Mouse (Mus musculus): ENCODE data around the gene Fam174a. TPM values are rescaled to one million over a fixed set of nuclear protein-coding genes. Genes with fewer than 3 reads are reported as not detected.

Gene Fam174a
- total and polyA plus RNA-seq, 3 experiments, result 10.1 to 21.5 (median 14.6) TPM

DNA sequence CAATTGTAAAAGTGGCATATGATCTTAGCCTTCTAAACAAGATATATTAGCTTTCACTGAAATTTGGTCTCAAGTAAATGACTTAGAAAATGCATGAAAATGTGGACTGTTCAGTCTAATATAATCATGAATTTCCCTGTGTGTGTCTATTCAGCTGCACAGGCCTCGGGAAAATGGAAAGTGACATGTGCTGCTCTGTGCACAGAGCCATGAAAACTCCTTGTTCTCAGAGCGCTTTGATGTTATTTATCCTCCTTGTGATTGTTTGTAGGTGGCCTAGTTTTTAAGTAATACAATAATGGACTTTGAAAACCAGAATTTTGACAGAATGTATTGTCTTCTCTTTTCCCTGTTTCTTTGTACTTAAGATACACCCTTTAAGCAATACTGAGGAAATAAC, 49.6 kb upstream of the Fam174a start:
- in situ Hi-C loops (cut with MboI; ENCODE audit: low pct_ligation_motif_present, low pct_unique_long_range_greater_than_20kb, low sequenced_read_pairs) (no loop called here), dilution Hi-C loops (cut with MboI; ENCODE audit: extremely low pct_ligation_motif_present, extremely low pct_unique_long_range_greater_than_20kb, low sequenced_read_pairs) (no loop called here)
- H3K79me2 ChIP-seq (replicated peaks; ENCODE audit: control insufficient read depth, extremely low read depth, insufficient read depth, poor library complexity, severe bottlenecking), result no peaks in the 10 kb centered on the region
- no peak overlapping the region for H3K4me3 ChIP-seq (replicated peaks in 1 of 3; ENCODE audit: low read depth in 2 of 3, low read length in 2 of 3, poor library complexity in 1 of 3)
- DNase-seq (ENCODE audit: extremely low read depth), result no peak
- H3K4me2 ChIP-seq (ENCODE audit: insufficient read depth, low read depth, poor library complexity, severe bottlenecking), result no peak overlapping the region
- H3K9me3 ChIP-seq (replicated peaks; ENCODE audit: low read length), result no peaks in the 10 kb centered on the region
- peaks cover 2% of the 10 kb centered on the region for H3K27me3 ChIP-seq (replicated peaks)
- H3K36me3 ChIP-seq (replicated peaks in 1 of 2; ENCODE audit: control insufficient read depth in 1 of 2, insufficient read depth in 1 of 2, low read length in 1 of 2), result no peaks in the 10 kb centered on the region
- H3K4me1 ChIP-seq (ENCODE audit: control insufficient read depth in 1 of 2, insufficient read depth in 2 of 2), result peaks cover 2 to 17% of the 10 kb centered on the region in 2 experiments
- no peak overlapping the region for H3K9ac ChIP-seq (ENCODE audit: insufficient read depth, low read depth)
- no peak overlapping the region for H3K27ac ChIP-seq (ENCODE audit: insufficient read depth, low read depth)
- no peak for TF ChIP-seq MAZ (IDR thresholded peaks at IDR 0.05; ENCODE audit: low read depth, low read length)
- TF ChIP-seq JUND (conservative IDR thresholded peaks at IDR 0.05; ENCODE audit: low read depth, low read length), result no peak
- TF ChIP-seq ZKSCAN1 (IDR thresholded peaks at IDR 0.05; ENCODE audit: borderline replicate concordance, low read depth, low read length), result no peak

DNA sequence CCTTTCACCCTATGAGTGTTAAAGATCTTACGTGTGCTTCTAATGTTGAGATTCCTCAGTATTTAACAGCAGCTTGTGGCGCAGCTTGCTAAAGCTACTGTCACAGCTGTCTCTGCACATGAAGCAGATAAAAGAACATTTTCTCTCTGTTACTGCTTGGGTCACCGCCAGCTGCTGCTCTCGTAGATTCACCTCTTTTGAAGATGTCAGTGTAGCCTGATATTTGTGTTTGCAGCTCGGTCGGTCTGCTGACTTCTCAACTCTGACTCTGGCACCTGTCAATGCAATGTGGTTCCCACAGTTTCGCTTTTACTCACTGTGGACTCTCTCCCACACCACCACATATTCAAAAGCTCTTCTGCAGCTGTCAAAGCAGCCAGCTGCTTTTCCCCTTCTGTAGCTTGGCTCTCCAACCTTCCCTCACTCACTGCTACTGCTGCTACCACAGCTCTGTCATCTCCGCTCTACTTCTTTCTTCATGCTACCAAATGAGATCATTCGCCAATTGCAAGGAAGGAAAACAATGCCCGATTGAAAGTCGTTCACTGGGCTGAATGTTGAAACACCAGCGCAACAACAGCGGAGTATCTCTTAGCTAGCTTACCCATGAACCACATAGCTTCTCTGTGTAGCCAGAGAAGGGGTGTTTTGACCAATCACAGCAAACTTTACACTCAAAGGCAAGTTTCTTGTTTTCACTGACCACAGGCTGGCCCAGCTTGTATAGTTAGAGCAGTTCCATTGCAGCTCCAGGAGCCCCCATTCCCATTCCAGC, 45.3 kb upstream of the Fam174a start:
- Histone ChIP-seq H3K79me2 (replicated peaks; ENCODE audit: control insufficient read depth, extremely low read depth, insufficient read depth, poor library complexity, severe bottlenecking) (no peaks in the 10 kb centered on the region), H3K4me1 (ENCODE audit: control insufficient read depth in 1 of 2, insufficient read depth in 2 of 2) (peaks cover 5 to 26% of the 10 kb centered on the region in 2 experiments), H3K4me2 (ENCODE audit: insufficient read depth, low read depth, poor library complexity, severe bottlenecking) (peak overlapping the region; percentile 85), H3K27me3 (replicated peaks) (peaks cover 2% of the 10 kb centered on the region), H3K9me3 (replicated peaks; ENCODE audit: low read length) (no peaks in the 10 kb centered on the region), H3K27ac (ENCODE audit: insufficient read depth, low read depth) (peak overlapping the region; percentile 95), H3K4me3 (replicated peaks in 1 of 3; ENCODE audit: low read depth in 2 of 3, low read length in 2 of 3, poor library complexity in 1 of 3) (peak overlapping the region; percentile 33 to 58 (median 33)), H3K9ac (ENCODE audit: insufficient read depth, low read depth) (peak overlapping the region; percentile 39), H3K36me3 (replicated peaks in 1 of 2; ENCODE audit: control insufficient read depth in 1 of 2, insufficient read depth in 1 of 2, low read length in 1 of 2) (no peaks in the 10 kb centered on the region)
- dilution Hi-C loops (cut with MboI; ENCODE audit: extremely low pct_ligation_motif_present, extremely low pct_unique_long_range_greater_than_20kb, low sequenced_read_pairs) (no loop called here), in situ Hi-C loops (cut with MboI; ENCODE audit: low pct_ligation_motif_present, low pct_unique_long_range_greater_than_20kb, low sequenced_read_pairs) (no loop called here)
- DNase-seq (ENCODE audit: extremely low read depth), result peak; percentile 96
- TF ChIP-seq RAD21 (IDR thresholded peaks at IDR 0.05; ENCODE audit: low read depth, low read length), result peak; percentile 7
- peak; percentile 92 for TF ChIP-seq JUND (conservative IDR thresholded peaks at IDR 0.05; ENCODE audit: low read depth, low read length)
- peak; percentile 80 for TF ChIP-seq MAZ (IDR thresholded peaks at IDR 0.05; ENCODE audit: low read depth, low read length)
- TF ChIP-seq EP300 (IDR thresholded peaks at IDR 0.05; ENCODE audit: low read length), result peak; percentile 99
- no peak for TF ChIP-seq NELFE (IDR thresholded peaks at IDR 0.05; ENCODE audit: low read depth, low read length)
- TF ChIP-seq ETS1 (conservative IDR thresholded peaks at IDR 0.05; ENCODE audit: low read depth, low read length), result peak; percentile 98
- 0 out of 2 replicates have a peak, but pooled peaks have one; percentile 14 for TF ChIP-seq TBP (conservative IDR thresholded peaks at IDR 0.05; ENCODE audit: low read depth, low read length)
- peak; percentile 91 for TF ChIP-seq JUN (IDR thresholded peaks at IDR 0.05; ENCODE audit: insufficient read depth, low read depth, low read length)
- TF ChIP-seq RCOR1 (conservative IDR thresholded peaks at IDR 0.05; ENCODE audit: low read depth, low read length), result peak; percentile 100
- TF ChIP-seq SIN3A (IDR thresholded peaks at IDR 0.05; ENCODE audit: low read length), result peak; percentile 97
- TF ChIP-seq CHD1 (IDR thresholded peaks at IDR 0.05; ENCODE audit: low read depth, low read length), result no peak; the same call in 1 of the 2 replicates
- TF ChIP-seq ZKSCAN1 (IDR thresholded peaks at IDR 0.05; ENCODE audit: borderline replicate concordance, low read depth, low read length), result no peak
- peak; percentile 84 for TF ChIP-seq MAX (IDR thresholded peaks at IDR 0.05; ENCODE audit: low read length)
- peak; percentile 96 for TF ChIP-seq BHLHE40 (IDR thresholded peaks at IDR 0.05; ENCODE audit: low read depth, low read length)
- TF ChIP-seq POLR2AphosphoS2 (IDR thresholded peaks at IDR 0.05; ENCODE audit: low read depth, low read length), result no peak
- no peak for TF ChIP-seq ZC3H11A (IDR thresholded peaks at IDR 0.05; ENCODE audit: low read depth, low read length)
- TF ChIP-seq MAFK (IDR thresholded peaks at IDR 0.05; ENCODE audit: insufficient replicate concordance, low read length), result peak; percentile 90
- peak; percentile 55; the same call in 1 of the 2 replicates for TF ChIP-seq NRF1 (IDR thresholded peaks at IDR 0.05; ENCODE audit: low read depth, low read length)
- peak; percentile 73; the same call in 1 of the 2 replicates for TF ChIP-seq UBTF (IDR thresholded peaks at IDR 0.05; ENCODE audit: low read depth, low read length)
- TF ChIP-seq MEF2A (IDR thresholded peaks at IDR 0.05; ENCODE audit: borderline replicate concordance, low read depth, low read length), result peak; percentile 94
- TF ChIP-seq E2F4 (IDR thresholded peaks at IDR 0.05; ENCODE audit: insufficient replicate concordance, low read depth, low read length), result no peak
- no peak for TF ChIP-seq GABPA (IDR thresholded peaks at IDR 0.05; ENCODE audit: insufficient replicate concordance, low read depth, low read length)
- 0 out of 2 replicates have a peak, but pooled peaks have one; percentile 20 for TF ChIP-seq ELF1 (IDR thresholded peaks at IDR 0.05; ENCODE audit: low read depth, low read length)
- 0 out of 2 replicates have a peak, but pooled peaks have one; percentile 38 for TF ChIP-seq ZMIZ1 (IDR thresholded peaks at IDR 0.05; ENCODE audit: low read depth, low read length)
- peak; percentile 99 for TF ChIP-seq IRF4 (IDR thresholded peaks at IDR 0.05; ENCODE audit: low read depth, low read length)
- peak; percentile 85 for TF ChIP-seq MYC (IDR thresholded peaks at IDR 0.05; ENCODE audit: low read depth, low read length)
- TF ChIP-seq MXI1 (IDR thresholded peaks at IDR 0.05; ENCODE audit: low read depth, low read length), result peak; percentile 89
- TF ChIP-seq CHD2 (IDR thresholded peaks at IDR 0.05; ENCODE audit: low read length), result peak; percentile 88
- peak; percentile 100 for TF ChIP-seq TCF12 (IDR thresholded peaks at IDR 0.05; ENCODE audit: low read depth, low read length)

All from CH12.LX (cell line).